Mouse (Mus musculus) adrenal gland, adult 2 months (tissue): ENCODE measurements around the gene Tbc1d24. TPM values are rescaled to one million over a fixed set of nuclear protein-coding genes. Genes with fewer than 3 reads are reported as not detected.

Experiments used
- DNase-seq: peaks from one replicate; pipeline ENCODE4 v3.0.0; 2021
- long read RNA-seq: library from polyadenylated mRNA; stranded (forward); transcript quantifications from one replicate; pipeline ENCODE4 v2.0.0, GENCODE M21; 2021
- polyA plus RNA-seq: library from polyadenylated mRNA; depleted of rRNA; stranded (reverse); fragments of >200 nt; gene quantifications from 2 replicates; pipeline ENCODE4 v1.2.3, GENCODE M21; 2012; rRNA removed
- total RNA-seq, 2 experiments: library from RNA; stranded (reverse); gene quantifications; 2 replicates each; pipeline ENCODE4 v1.2.3; 2021

The Tbc1d24 gene
- total RNA-seq, result 10 to 100 TPM; 13.4 to 17.1 TPM
- polyA plus RNA-seq, result 24.6 and 33.5 TPM in 2 replicates
- long read RNA-seq, partial matches to known transcripts, result 0 of 2 reads
- long read RNA-seq, other reads (novel, unspliced or antisense), result 2 of 2 reads

DNA sequence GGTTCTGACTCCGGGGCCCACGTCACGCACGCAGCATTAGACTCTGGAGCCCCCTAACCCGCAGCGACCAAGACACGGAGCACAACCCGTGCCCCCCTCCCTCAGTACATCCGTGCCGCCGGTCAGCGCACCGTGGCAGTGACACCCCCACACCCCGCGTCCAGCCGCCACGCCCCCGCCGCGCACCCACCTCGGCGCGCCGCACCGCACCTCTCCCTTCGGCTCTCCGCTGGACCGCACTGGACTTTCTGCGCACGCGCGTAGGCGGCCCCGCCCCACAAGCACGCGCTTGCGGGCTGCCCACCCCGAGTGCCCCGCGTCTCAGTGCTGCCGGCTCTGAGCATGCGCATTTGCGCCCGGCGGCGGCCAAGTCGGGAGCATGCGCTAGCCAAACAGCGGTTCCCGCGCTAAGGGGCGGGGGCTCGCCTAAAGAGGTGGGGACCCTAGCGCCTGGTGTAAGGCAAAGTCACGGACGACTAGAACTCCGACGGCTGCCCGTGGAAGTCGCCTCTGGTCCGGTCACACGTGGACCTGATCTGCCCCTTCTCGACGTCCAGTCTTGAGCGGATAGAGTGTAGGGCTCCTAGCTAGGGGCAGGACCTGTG, at the start of gene Tbc1d24:
Tbc1d24 (minus strand) TSS at position 279 of the 605 bp plus-strand sequence.
- peak; percentile 97 for DNase-seq

DNA sequence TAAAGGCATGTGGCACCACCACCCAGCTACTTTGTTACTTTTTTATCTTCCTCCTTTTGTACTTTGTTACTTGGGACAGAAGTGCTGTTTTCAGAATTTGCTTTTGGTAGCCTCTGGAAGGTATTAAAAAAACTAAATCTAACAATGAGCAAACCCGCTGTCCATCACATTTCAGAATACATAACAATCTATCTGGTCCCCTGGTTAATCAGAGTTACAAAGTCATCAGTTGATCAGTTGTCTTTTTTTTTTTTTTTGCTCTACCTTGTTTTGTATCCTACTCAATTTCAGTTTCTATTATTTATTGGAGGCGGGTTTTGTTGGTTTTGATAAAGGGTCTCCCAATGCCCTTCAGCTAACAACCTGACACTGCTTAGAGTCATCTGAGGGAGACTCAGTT, 47.0 kb upstream of the Tbc1d24 start:
- DNase-seq, result no peak

DNA sequence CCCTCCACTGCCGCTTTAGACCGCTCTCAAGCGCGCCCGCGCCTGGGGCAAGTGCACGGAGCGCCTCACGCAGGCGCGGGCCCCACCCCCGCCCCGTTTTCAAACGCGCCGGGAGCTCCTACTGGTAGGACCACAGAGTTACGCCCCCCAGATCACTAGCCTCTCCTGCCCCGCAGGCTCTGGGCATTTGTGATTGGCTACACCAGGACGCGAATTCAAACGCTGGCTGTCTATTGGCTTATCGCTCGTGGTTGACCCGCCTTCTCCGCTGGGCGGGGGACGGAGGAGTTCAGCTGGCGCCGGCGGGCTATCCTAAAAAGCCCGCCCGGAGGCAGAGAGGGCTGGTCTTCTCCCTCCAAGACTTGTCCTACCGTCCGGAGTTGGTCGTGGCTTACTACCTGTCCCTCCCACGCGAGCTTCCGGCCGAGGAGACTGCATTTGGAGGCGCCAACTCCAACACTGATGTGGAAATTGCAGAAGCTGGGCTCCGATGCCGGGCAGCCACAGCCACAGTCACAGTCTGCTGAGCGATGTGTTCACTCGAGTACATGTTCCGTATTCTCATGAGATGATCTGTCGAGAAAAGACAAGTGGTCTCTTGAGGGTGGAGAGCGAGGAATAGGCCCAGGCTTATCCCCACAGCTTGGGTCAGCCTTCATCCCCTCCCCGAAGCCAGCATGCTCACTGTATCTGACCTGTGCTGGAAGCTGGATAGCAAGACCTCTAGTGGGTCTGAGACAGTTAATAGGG, 46.1 kb upstream of the Tbc1d24 start, which contains the start of gene Ccnf:
Ccnf (minus strand) TSS at position 165 of the 750 bp plus-strand sequence.
- DNase-seq, result peak; percentile 98

DNA sequence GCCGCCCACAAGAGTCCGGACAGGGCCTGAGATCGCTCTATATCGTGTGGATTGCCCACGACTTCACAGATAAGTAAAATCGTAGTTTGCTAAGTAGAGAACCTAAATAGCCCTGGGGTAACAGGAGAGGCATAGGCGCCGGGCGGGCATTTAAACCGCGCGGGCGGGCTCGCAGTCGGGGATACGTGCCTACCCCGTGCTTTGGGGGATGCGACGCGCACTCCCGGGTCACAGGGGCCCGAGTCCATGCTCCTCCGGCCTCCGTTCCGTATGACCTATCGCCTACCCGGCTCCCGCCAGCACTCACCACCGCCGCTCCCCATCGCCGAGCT, 45.6 kb upstream of the Tbc1d24 start:
- no peak for DNase-seq

DNA sequence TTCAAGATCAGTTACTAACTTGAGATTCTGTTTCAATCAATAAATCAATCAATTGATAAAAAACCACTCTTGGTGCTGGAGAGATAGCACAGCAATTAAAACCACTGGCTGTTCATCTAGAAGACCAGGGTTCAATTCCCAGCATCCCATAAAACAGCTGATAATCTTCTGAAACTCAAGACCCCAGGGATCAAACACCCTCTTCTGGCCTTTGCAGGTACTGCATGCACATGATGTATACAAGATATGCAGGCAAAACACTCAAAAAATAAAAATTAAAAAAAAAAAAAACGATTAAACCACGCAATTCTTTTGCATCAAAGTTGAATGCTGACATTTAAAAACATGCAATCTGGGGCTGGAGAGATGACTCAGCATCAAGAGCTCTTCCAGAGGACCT, 43.3 kb upstream of the Tbc1d24 start:
- no peak for DNase-seq

DNA sequence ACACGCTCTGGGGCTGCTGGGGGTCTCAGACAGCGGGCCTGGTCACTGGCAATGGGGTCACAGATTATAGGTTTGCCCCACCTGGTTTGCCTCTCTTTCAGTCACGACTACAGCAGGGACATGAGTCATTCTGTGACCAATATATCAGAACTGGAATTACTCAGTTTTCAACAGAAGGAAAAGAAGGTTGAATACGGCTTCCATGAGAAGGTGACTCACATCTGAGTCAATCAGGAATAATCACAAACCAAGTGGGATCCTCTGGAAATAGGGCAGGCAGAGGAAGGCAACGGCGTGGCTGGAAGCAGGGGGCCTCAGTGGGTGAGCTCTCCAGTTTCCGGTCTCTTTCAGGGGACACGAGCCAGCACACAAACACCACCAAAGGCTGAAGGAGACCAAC, 38.7 kb upstream of the Tbc1d24 start:
- peak; percentile 52 for DNase-seq

DNA sequence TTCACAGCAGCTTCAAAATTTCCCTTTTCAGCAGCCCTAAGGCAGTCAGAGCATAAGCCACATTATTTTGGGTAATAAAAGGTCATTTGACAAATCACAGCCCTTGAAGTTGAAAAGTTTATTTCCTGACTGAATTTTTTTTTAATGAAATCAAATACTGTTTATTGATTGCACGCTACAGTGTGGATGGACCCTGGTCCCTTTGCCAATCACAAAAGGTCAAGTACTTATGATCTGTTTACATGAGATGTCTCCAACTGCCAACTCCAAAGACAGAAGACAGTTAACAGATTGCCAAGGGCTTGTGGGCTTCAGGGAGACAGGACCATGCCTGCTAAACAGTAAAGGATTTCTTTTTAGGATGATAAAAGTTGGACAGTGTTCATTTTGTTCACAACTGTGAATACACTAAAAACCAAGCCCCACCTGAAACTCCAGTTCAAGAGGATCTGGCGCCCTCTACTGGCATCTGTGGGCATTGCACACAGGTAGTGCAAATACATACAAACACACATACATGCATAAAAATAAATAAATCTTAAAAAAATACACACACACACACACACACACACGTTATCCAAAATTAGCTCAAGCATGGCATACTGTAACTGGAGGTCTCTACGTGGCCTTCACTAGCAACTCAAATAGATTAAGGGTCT, 38.1 kb upstream of the Tbc1d24 start:
- DNase-seq, result peak; percentile 17

DNA sequence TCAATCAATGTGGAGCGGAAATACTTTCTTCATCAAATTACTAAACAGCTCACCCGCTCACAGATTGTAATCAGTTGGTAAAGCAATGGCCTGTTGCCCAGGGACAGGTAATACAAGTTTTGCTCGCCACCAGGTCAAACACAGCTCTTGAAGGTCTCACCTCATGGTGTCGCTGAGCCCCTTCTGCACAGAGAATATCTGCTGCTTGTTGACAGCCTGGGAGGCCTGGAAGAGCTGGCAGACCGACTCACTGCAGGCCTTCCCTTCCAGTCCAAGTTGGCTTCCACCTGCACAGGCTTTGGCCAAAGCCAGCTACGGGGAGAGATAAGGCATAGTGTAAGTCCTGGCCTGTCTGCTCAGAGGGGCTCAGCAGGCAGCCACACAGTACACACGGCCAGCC, 31.6 kb upstream of the Tbc1d24 start:
- DNase-seq, result no peak

DNA sequence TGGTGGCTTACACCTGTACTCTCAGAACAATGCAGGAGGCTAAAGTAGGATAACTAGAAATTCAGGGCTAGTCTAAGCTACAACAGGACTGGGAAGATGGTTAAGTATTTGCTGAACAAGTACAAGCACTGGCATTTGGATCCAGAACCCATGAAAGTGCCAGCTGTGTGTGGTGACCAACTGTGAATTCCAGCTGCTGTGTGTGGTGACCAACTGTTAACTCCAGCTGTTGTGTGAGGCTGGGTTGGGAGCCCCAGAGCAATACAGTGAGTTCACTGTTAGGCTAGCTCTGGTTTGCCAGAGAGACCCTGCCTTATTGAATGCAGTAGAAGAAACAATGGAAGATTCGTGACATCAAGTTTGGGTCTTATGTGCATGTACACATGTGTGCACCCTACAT, 31.1 kb upstream of the Tbc1d24 start:
- DNase-seq, result no peak

DNA sequence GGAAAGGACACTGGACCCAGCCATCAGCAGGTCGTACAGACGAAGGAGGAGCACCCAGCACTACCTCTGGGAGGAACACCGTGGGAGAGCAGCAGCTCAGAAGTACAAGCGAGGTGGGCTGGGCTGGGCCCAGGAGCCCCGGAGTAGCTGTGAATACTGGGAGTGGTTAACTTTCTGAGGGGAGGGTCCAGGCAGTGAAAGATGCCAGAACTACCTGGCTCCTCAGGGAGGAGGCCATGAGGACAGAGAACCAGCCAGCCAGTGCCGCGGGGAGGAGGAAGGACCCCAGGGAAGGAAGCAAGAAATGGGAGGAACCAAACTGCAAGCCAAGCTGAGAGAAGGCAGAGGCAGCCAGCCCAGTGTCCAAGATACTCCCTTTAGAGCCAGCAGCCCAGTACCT, 22.6 kb upstream of the Tbc1d24 start:
- no peak for DNase-seq

DNA sequence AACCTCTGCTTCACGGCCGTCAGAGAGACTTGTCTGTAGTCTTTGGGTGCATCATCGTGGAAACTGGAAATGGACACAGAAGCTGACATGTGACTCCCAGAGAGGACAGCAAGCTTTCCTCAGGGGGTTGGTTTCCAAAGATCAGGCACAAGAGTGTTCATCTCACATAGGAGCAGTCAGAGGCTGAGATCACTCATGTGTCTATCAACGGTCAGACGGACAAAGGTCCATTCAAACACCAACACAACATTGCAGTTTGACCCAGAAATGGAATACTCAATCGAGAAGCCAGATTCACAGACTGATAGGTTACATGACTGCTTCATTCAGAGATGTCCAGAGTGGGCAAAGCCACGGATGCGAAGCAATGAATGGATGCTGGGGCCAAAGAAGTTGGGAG, 21.4 kb upstream of the Tbc1d24 start:
- DNase-seq, result no peak

DNA sequence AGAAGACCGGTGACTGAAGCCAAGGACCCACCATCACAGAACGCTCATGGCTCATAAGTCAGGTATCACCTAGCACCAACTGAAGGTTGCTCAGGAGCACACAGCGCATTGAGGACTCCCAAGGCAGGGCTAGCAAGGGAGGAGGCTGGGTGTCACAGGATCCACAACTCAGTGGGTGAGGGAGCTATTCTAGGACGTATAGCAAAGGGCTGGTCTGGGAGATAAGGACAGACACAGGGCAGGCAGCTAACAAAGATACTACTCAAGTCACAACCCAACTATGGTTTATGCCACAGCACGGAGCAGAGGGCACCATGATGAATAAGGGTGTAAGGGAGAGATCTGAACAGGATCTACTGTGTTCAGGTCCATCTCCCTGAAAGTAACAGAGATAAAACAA, 20.5 kb upstream of the Tbc1d24 start:
- no peak for DNase-seq

DNA sequence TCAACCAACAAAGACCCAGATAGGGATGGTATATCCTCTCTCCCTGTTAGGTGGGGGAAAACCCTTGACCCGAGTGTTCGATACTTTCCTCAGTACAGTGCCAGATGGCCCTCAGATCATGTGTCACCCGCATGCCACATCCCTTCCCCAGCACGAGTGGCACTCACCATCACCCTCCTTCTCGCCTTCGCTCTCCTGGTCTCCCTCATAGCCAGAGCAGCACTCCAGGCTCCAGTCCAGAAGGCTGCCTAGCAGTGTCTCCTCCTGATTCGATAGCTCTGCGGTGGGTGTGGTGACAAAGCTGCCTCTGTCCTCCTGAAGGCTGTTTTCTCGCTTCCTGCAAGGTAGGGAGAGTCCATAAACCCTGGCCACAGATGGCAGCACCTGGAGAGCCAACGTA, 19.4 kb upstream of the Tbc1d24 start:
- peak; percentile 12 for DNase-seq

DNA sequence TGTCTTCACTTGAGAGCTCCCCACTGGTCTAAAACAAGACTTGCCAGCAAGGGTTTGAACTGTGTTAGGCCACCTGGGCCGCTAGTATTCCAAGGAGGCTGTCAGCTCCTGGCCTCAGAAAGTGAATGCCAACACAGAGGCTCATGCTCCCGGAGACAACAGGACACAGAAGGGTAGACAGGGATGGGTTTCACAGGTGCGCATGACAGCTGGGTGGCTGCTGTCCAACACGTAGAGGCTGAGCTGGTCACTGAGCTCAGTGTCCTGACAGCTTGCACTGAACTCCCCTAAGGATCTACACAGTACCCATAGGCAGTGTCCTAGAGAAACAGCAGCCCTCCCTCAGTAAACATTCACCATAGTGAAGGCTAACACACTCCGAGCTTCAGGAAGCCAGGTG, 18.2 kb upstream of the Tbc1d24 start:
- DNase-seq, result no peak

DNA sequence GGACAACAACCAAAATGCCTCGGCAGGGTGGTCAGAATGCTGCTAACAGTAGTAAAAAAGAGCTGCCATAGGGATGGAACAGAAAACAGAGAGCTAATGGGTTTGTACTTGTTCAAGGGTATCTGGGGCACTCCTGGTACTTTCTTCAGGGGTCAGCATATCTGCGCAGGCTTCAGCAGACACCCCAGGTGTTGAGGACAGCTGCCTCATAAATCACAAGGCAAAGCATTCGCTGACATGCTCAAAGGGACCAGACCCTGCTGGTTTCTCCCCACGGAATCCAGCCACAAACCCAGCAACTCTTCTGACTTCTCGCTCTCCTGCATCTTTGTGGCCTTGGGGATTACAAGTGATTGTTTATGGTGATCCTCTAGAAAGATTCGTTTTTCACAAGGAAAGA, 17.3 kb upstream of the Tbc1d24 start:
- DNase-seq, result no peak

DNA sequence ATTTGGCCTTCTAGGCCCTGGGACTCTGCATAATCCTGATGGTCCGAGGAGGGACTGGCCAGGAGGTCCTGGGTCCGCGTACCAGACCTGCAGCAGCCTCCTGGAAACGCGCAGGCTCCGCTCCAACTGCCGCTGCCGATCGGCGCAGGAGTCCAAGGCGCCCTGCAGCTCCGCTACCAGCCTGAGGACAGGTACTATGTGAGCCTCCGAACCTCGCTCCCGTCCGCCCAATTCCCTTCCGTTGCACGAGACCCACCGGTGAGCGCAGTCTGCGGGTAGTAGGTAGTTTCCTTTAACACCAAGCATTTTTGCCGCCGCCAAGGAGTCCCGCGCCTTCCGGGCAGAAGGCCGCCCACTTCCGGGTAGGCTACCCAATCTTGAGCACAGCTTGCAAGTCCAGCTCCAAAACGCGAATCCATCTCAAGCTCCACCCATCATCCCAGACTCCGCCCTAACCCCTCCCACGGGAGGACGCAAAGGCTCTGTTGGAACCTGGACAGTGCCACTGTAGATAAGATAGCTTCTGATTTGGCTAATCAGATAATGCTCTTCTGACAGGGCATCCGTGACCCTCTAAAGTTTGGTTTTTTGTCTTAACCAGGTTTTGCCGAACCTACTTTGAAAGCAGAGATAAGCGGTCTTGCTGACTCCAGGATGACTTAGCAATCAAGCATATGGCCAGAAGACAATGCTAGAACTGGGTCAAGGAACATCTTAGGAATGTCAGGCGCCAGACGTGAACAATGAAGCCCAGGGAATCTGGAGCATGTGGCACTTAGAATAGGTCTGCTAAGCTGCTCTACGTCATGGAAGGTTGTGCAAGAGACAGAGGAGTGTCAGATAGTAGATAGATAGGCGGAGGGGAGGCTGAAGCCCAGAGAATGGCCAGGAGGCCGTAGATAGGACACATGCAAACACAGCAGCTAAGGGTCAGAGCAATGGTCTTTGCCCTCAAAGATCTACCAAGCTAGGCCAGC, 15.4 kb upstream of the Tbc1d24 start, which contains the start of gene Tedc2:
Tedc2 (minus strand) TSS at position 417 of the 977 bp plus-strand sequence.
- DNase-seq, result peak; percentile 98

DNA sequence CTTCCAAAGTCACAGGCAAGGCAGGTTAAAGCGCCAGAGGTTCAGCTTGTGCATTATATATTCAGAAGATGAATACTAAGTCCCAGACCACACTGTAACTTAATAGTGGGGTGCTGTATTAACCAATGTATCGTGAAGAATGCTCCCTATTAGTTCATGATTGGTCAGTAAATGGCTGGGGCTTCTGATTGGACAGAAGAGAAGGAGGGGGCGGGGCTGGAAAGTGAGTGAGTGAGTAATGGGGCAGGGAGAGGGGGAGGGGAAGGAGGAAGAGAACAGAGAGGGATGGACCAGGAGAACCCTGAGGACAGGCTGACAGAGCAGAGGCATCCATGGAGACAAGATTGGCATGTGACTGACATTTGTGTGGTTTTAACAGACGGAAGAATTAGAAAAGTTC, 11.5 kb upstream of the Tbc1d24 start:
- no peak for DNase-seq

DNA sequence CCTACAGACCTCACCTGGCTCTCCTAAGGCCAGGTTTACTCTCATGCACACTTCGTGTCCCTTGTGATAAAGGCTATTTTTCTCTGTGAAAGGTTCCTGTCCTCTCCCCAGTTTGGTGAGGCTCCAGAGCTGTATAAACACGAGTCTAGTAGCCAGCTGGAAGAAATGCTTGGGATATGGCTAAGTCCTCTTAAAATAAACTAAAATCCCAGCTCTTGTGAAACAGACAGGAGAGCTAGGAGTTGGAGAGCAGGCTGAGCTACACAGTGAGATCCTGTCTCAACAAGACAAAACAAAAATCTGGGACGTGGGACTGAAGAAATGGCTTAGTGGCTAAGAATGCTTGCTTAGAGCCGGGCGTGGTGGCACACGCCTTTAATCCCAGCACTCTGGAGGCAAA, 7.8 kb upstream of the Tbc1d24 start:
- no peak for DNase-seq

DNA sequence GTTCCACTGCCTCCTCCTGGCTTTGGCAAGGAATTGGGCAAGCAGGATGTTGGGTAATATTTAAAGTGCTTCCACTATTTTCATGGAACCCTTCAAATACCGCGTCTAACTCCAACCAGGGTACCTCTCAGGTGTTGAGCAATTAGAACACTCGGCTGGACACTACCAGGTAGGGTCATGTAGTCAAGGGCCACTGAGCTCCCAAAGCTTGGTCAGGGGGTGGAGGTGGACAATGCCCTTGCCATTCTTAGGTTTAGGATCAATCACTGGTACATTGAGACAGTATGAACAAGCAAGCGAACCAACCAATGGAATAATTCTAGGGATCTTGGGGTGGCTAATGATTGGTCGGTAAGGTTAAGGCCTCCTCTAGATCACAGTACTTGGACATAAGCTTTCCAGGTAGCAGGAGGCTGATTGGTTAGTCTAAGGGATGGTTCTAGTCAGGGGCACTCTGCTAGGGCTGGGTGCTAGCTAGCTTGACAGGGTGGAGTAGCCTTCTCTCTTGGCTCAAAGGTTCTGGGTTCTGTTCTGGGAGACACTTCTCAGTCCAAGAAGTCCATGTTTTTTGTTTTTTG, 7.2 kb upstream of the Tbc1d24 start:
- DNase-seq, result no peak

DNA sequence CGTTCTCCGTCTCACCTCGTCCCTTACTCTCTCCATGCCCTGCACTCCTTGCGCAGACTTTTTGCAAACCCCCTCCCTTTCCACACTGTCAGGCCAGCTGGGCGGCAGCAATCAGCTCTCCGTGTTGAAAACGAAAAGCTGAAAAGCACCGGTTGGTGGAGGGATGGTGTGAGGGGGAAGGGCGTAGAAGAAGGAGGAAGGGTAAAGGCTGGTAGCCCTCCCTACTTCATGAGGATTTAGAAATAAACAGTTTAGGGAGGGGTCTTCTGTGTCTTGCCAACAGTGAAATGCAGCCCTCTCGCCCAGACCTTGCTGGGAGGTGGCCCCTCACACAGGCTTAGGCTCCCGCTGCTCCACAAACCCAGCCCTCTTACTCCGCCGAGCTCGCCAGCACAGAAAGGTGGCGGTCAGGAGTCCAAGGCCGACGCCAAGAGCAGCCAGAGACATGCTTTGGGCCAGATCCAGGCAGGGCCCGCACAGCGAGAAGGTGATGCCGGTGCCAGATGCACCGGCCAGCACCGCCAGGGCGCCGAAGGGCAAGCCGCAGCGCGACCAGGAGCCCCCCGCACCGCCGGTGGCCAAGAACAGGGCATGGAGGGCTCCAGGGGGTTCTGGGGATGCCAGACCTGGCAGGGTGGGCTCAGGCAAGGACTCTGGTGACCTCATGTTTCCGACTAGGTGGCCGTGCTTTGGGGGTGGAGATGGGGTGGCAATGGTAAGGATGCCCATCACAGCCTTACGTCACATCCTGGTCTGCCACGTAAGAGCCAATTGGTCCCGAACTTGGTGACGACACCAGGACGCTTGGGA, 6.5 kb upstream of the Tbc1d24 start:
- peak; percentile 81 for DNase-seq

DNA sequence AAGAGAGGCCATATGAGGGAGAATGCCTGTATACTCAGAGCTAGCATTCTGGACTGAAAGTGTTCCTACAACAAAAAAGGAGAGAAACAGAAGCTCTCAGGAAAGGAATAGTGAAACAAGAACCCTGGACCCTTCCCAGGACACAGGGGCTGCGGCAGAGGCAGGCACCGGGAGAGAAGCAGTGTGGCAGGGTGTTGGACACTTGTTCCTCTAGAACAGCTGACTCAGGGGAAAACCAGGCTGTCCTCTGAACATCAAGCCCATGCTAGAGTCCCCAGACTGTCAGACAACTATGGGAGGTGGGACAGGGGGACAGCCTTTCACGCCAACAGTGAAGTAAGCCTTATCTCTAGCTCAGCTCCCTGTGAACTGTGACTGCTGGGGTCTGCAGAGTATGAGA, 5.2 kb upstream of the Tbc1d24 start:
- DNase-seq, result no peak
